Mouse (Mus musculus) cerebellum, postnatal 36 days (tissue): Measurements from ENCODE around the gene Dnajb6.
"Not testable (repeated sequence)": the region's sequence is repeated elsewhere in the genome, so short reads cannot be mapped to it uniquely, and the experiment has no call there.

Source experiments
- DNase-seq, 2 experiments: peaks; one replicate each; pipeline ENCODE4 v3.0.0; 2021 to 2022; ENCODE audit warnings: mixed read lengths in 2 of 2

The Dnajb6 gene

GRCm38 (mm10) chr5:29735557-29736061 lies at the start of gene Dnajb6, which contains the start of gene Gm5129:
TSS of gene Dnajb6 (plus strand) at chr5:29735688.
TSS of gene Gm5129 (minus strand) at chr5:29735936.
- DNase-seq: peak; percentile 97 to 98

- peak in 1 of 2 experiments; percentile 14 for DNase-seq
Measured at GRCm38 (mm10) chr5:29687671-29688070, 47.8 kb upstream of the Dnajb6 start.

- DNase-seq: no peak
Measured at GRCm38 (mm10) chr5:29688352-29688751, 47.1 kb upstream of the Dnajb6 start.

GRCm38 (mm10) chr5:29698493-29698892 lies 37.0 kb upstream of the Dnajb6 start:
- DNase-seq: no peak

GRCm38 (mm10) chr5:29699520-29700202 lies 35.8 kb upstream of the Dnajb6 start:
- DNase-seq: no peak

- DNase-seq: no peak
Measured at GRCm38 (mm10) chr5:29707241-29707640, 28.2 kb upstream of the Dnajb6 start.

- no peak for DNase-seq
Measured at GRCm38 (mm10) chr5:29708258-29708657, 27.2 kb upstream of the Dnajb6 start.

- no peak for DNase-seq
Measured at GRCm38 (mm10) chr5:29711631-29712030, 23.9 kb upstream of the Dnajb6 start.

GRCm38 (mm10) chr5:29712906-29713305 lies 22.6 kb upstream of the Dnajb6 start:
- DNase-seq: no peak

GRCm38 (mm10) chr5:29721159-29721558 lies 14.3 kb upstream of the Dnajb6 start:
- no peak for DNase-seq

- no peak for DNase-seq
Measured at GRCm38 (mm10) chr5:29725369-29725768, 10.1 kb upstream of the Dnajb6 start.

GRCm38 (mm10) chr5:29726070-29726469 lies 9.4 kb upstream of the Dnajb6 start:
- not testable (repeated sequence) for DNase-seq

GRCm38 (mm10) chr5:29734831-29735510 lies 517 bp upstream of the Dnajb6 start:
- no peak for DNase-seq

- DNase-seq: peak in 1 of 2 experiments; percentile 50
Measured at GRCm38 (mm10) chr5:29736073-29736900, 799 bp downstream of the Dnajb6 start.

- no peak for DNase-seq
Measured at GRCm38 (mm10) chr5:29736942-29737341, 1.5 kb downstream of the Dnajb6 start.

- DNase-seq: no peak
Measured at GRCm38 (mm10) chr5:29737471-29737870, 2.0 kb downstream of the Dnajb6 start.

GRCm38 (mm10) chr5:29738076-29738475 lies 2.6 kb downstream of the Dnajb6 start:
- no peak for DNase-seq

- DNase-seq: no peak
Measured at GRCm38 (mm10) chr5:29740651-29741050, 5.2 kb downstream of the Dnajb6 start.

- DNase-seq: no peak
Measured at GRCm38 (mm10) chr5:29741093-29741492, 5.6 kb downstream of the Dnajb6 start.

- DNase-seq: no peak
Measured at GRCm38 (mm10) chr5:29747661-29748060, 12.2 kb downstream of the Dnajb6 start.

GRCm38 (mm10) chr5:29751306-29751705 lies 15.8 kb downstream of the Dnajb6 start:
- peak; percentile 38 to 61 for DNase-seq

- DNase-seq: no peak
Measured at GRCm38 (mm10) chr5:29752894-29753293, 17.4 kb downstream of the Dnajb6 start.

- no peak for DNase-seq
Measured at GRCm38 (mm10) chr5:29759318-29759717, 23.8 kb downstream of the Dnajb6 start.
